Mouse (Mus musculus): ENCODE measurements around the gene Gm3633. TPM values are rescaled to one million over a fixed set of nuclear protein-coding genes. Genes with fewer than 3 reads are reported as not detected.
"Not testable (repeated sequence)": the region's sequence is repeated elsewhere in the genome, so short reads cannot be mapped to it uniquely, and the experiment has no call there.

Gm3633 gene
- total RNA-seq (2021) = not detected
- long read RNA-seq = 0 reads

DNA sequence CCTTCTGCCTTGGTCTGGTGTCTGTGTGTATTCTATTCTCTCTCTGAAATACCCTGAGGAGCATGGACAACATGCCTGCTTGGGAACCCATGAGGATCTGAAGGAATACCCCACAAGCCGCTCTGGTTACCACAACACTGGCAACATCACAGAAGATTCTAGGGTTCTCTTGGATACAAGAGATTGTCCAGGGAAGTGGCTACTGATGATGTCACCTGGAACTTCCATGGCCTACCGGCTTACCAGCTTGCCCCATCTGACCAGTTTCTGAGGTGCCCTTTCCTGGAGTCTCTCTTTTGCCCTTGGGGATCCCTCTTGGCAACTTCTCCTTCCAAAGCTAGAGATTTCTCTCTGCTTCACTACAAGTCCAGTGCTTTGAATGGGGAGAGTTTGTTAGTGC lies at the start of gene Gm3633:
Gene Gm3633, minus strand, starts transcription at position 101 of the 400 bp plus-strand sequence.
- not testable (repeated sequence) for DNase-seq (ENCODE audit: low spot score in 2 of 2)

DNA sequence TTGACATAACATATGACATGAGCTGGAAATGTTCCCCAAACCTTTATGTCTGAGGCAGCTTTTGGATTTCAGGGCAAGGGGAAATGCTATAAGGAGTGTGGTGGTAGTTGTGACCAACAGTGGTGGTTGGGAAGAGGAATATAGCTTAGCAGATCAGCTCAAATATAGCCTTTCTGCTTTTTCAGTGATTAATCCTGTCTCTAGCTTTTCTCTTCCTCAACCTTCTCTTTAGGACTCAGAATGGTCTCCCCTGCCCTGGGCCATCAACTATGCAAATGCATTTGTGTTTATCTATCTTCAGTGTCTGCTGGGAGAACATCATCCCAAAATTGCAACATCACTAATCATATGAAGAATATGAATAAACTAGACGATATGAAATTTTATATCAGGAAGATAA lies 13.9 kb upstream of the Gm3633 start, which contains the start of gene Gm10378:
Gene Gm10378, plus strand, starts transcription at position 301 of the 400 bp plus-strand sequence.
- DNase-seq (ENCODE audit: low spot score in 2 of 2) = not testable (repeated sequence)

GRCm38 (mm10) chr14:42599782-42600181 lies 41.9 kb downstream of the Gm3633 start, which contains the start of gene Gm17124:
Gm17124 (minus strand) TSS chr14:42599882.
- DNase-seq (ENCODE audit: low spot score in 2 of 2) = not testable (repeated sequence)

Small RNA genes within 50 kb of the gene (microRNA-seq; reads per million reads assigned to microRNA genes)
- gene Gm23620 = 0 reads per million in 2 experiments
- 0 reads per million in 2 experiments for gene Gm25228

Other genes starting within 250 kb of the Gm3633 start
- not detected for gene Gm8005, start 202.2 kb downstream of the Gm3633 start, total RNA-seq (2021)
- gene Gm8011, start 178.0 kb downstream of the Gm3633 start, total RNA-seq (2021) = not detected
- not detected for gene Gm8020, start 139.6 kb downstream of the Gm3633 start, total RNA-seq (2021)
- gene Gm8024, start 117.6 kb downstream of the Gm3633 start, total RNA-seq (2021) = not detected
- not detected for gene Gm17124, start 42.0 kb downstream of the Gm3633 start, total RNA-seq (2021)
- gene Gm10378, start 14.0 kb upstream of the Gm3633 start, total RNA-seq (2021) = not detected
- not detected for gene Gm3015, start 126.9 kb upstream of the Gm3633 start, total RNA-seq (2021)
- not detected for gene Gm10377, start 156.1 kb upstream of the Gm3633 start, total RNA-seq (2021)
- not detected for gene Gm21977, start 211.6 kb upstream of the Gm3633 start, total RNA-seq (2021)